Mouse (Mus musculus) E14TG2a.4 (cell line): ENCODE results near the gene Hpcal1.

Experiments
- CTCF ChIP-seq: conservative IDR thresholded peaks from 2 replicates; pipeline ENCODE4 v1.5.1; 2014; ENCODE audit warnings: low read length
- POU5F1 ChIP-seq: IDR thresholded peaks from 2 replicates; pipeline ENCODE4 v1.6.1; 2014; ENCODE audit warnings: low read length, borderline replicate concordance

- TF ChIP-seq POU5F1 (no peak), CTCF (no peak)
These were observed 13.2 kb downstream of the Hpcal1 start for GRCm38 (mm10) chr12:17703866-17704265.
